Mouse (Mus musculus): Measurements from ENCODE around the gene Gpd2.

Gpd2 gene

GRCm38 (mm10) chr2:57301539-57301938 is 64.1 kb downstream of the Gpd2 start:
- peak in 1 of 2 experiments; percentile 51 for DNase-seq (ENCODE audit: low spot score in 2 of 2)

GRCm38 (mm10) chr2:57304212-57304611 is 66.8 kb downstream of the Gpd2 start:
- DNase-seq (ENCODE audit: low spot score in 2 of 2) = no peak

GRCm38 (mm10) chr2:57312268-57312797 is 74.9 kb downstream of the Gpd2 start:
- no peak for DNase-seq (ENCODE audit: low spot score in 2 of 2)

- DNase-seq (ENCODE audit: low spot score in 2 of 2) = peak; percentile 23
Observed at GRCm38 (mm10) chr2:57316055-57316454, 78.6 kb downstream of the Gpd2 start.

GRCm38 (mm10) chr2:57318336-57318735 is 80.9 kb downstream of the Gpd2 start:
- no peak for DNase-seq (ENCODE audit: low spot score in 2 of 2)

- no peak for DNase-seq (ENCODE audit: low spot score in 2 of 2)
Observed at GRCm38 (mm10) chr2:57326091-57326490, 88.7 kb downstream of the Gpd2 start.

GRCm38 (mm10) chr2:57329327-57329726 is 91.9 kb downstream of the Gpd2 start:
- no peak for DNase-seq (ENCODE audit: low spot score in 2 of 2)

- DNase-seq (ENCODE audit: low spot score in 2 of 2) = no peak
Observed at GRCm38 (mm10) chr2:57330812-57331211, 93.4 kb downstream of the Gpd2 start.

- DNase-seq (ENCODE audit: low spot score in 2 of 2) = no peak
Observed at GRCm38 (mm10) chr2:57331266-57331665, 93.8 kb downstream of the Gpd2 start.

GRCm38 (mm10) chr2:57333481-57333880 is 96.0 kb downstream of the Gpd2 start:
- no peak for DNase-seq (ENCODE audit: low spot score in 2 of 2)

- no peak for DNase-seq (ENCODE audit: low spot score in 2 of 2)
Observed at GRCm38 (mm10) chr2:57335397-57335796, 98.0 kb downstream of the Gpd2 start.

GRCm38 (mm10) chr2:57338779-57339178 is 101.3 kb downstream of the Gpd2 start:
- DNase-seq (ENCODE audit: low spot score in 2 of 2) = no peak

- no peak for DNase-seq (ENCODE audit: low spot score in 2 of 2)
Observed at GRCm38 (mm10) chr2:57342910-57343309, 105.5 kb downstream of the Gpd2 start.

GRCm38 (mm10) chr2:57350615-57351014 is 113.2 kb downstream of the Gpd2 start:
- no peak for DNase-seq (ENCODE audit: low spot score in 2 of 2)

GRCm38 (mm10) chr2:57353722-57354432 is 116.4 kb downstream of the Gpd2 start:
- DNase-seq (ENCODE audit: low spot score in 2 of 2) = no peak

- DNase-seq (ENCODE audit: low spot score in 2 of 2) = no peak
Observed at GRCm38 (mm10) chr2:57354848-57355247, 117.4 kb downstream of the Gpd2 start.

- no peak for DNase-seq (ENCODE audit: low spot score in 2 of 2)
Observed at GRCm38 (mm10) chr2:57356222-57356822, 118.9 kb downstream of the Gpd2 start.

GRCm38 (mm10) chr2:57362503-57362902 is 125.1 kb downstream of the Gpd2 start:
- no peak for DNase-seq (ENCODE audit: low spot score in 2 of 2)

GRCm38 (mm10) chr2:57374647-57375046 is 137.2 kb downstream of the Gpd2 start:
- no peak for DNase-seq (ENCODE audit: low spot score in 2 of 2)

- no peak for DNase-seq (ENCODE audit: low spot score in 2 of 2)
Observed at GRCm38 (mm10) chr2:57375138-57375837, 137.9 kb downstream of the Gpd2 start.

GRCm38 (mm10) chr2:57378147-57378889 is 140.9 kb downstream of the Gpd2 start:
- no peak for DNase-seq (ENCODE audit: low spot score in 2 of 2)

GRCm38 (mm10) chr2:57384625-57385024 is 147.2 kb downstream of the Gpd2 start:
- DNase-seq (ENCODE audit: low spot score in 2 of 2) = no peak

All from urinary bladder, postnatal 36 days (tissue).